Mouse (Mus musculus): ENCODE measurements around the gene Slc38a1. TPM values are rescaled to one million over a fixed set of nuclear protein-coding genes. Genes with fewer than 3 reads are reported as not detected.
A peak's percentile ranks its signal among the peaks of the same experiment; 100 is the strongest.

Slc38a1 gene
- polyA plus RNA-seq, 1 experiment from 2014 or later = 71.6 TPM

DNA sequence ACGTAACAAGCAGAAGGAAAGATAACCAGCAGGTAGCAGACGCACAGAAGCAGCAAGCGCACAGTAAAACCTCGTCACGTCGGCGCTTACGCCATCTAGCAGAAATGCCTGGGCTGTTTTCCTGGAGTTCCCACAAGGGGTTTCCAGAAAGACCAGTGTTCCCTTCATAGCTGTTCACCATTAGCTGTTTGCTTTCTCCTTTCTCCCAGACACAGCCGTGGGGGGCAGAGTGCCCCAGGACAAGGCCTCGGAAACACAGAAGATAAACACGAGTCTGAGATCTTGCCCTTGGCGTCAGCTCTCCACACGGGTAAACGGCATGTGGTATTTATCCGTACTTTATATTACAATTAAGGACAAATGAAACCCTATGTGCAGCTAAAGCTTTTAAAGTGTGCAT, 33.0 kb upstream of the Slc38a1 start:
- no peak for DNase-seq
- 59% methylated on average over 15 of the region's 15 CpGs for WGBS
- peak overlapping the region; percentile 35; the same call in 1 of the 2 replicates for H3K4me2 ChIP-seq

GRCm38 (mm10) chr15:96675055-96675454, 32.3 kb upstream of the Slc38a1 start:
- no peaks in the 10 kb centered on the region for H3K9me3 ChIP-seq (ENCODE audit: low read depth, low read length)
- H3K4me3 ChIP-seq (ENCODE audit: low read depth, low read length) = no peak overlapping the region
- no peak overlapping the region for H3K27ac ChIP-seq (ENCODE audit: low read depth)
- peaks cover 3% of the 10 kb centered on the region; the same call in 1 of the 2 replicates for H3K27me3 ChIP-seq (ENCODE audit: insufficient read depth, low read length)
- no peaks in the 10 kb centered on the region for H3K36me3 ChIP-seq (ENCODE audit: insufficient read depth)
- H3K9ac ChIP-seq = no peak overlapping the region
- no peaks in the 10 kb centered on the region for H3K4me1 ChIP-seq (ENCODE audit: insufficient read depth)
- DNase-seq (no peak), ATAC-seq (ENCODE audit: insufficient read depth) (0 out of 2 replicates have a peak, but pooled peaks have one; percentile 32)
- H3K4me2 ChIP-seq = no peak overlapping the region
- no peak for TF ChIP-seq CTCF (IDR thresholded peaks at IDR 0.05; ENCODE audit: low read depth)
- 84% methylated on average over 11 of the region's 11 CpGs for WGBS

More for the DNA sequence above, 33.0 kb upstream of the Slc38a1 start:
- no peaks in the 10 kb centered on the region for H3K36me3 ChIP-seq (ENCODE audit: insufficient read depth)
- H3K4me1 ChIP-seq (ENCODE audit: insufficient read depth) = no peaks in the 10 kb centered on the region
- H3K27me3 ChIP-seq (ENCODE audit: insufficient read depth, low read length) = peaks cover 3% of the 10 kb centered on the region; the same call in 1 of the 2 replicates
- ATAC-seq (ENCODE audit: insufficient read depth) = 0 out of 2 replicates have a peak, but pooled peaks have one; percentile 31
- H3K27ac ChIP-seq (ENCODE audit: low read depth) = peak overlapping the region; percentile 66; the same call in 1 of the 2 replicates
- H3K9ac ChIP-seq = no peak overlapping the region
- TF ChIP-seq CTCF (IDR thresholded peaks at IDR 0.05; ENCODE audit: low read depth) = no peak
- no peak overlapping the region for H3K4me3 ChIP-seq (ENCODE audit: low read depth, low read length)
- no peaks in the 10 kb centered on the region for H3K9me3 ChIP-seq (ENCODE audit: low read depth, low read length)

DNA sequence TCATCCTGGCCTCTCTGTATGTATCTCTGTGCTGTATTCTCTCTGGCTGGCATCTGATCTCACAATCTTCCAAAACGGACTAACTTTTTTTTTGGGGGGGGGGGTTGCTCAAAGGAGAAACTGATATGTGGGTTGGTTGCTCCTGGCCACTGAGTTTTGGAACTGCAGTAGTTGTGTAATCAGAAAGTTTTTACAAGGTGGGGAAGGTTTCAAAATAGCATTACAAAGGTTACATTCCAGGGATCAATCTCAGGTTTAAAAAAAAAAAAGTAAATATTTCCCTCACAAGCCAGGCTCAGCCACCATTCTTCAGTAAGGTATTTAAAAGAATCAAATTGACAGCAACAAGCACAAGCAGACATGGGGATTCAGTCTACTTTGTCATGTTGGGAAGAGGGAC, 31.4 kb upstream of the Slc38a1 start:
- Histone ChIP-seq H3K36me3 (ENCODE audit: insufficient read depth) (no peaks in the 10 kb centered on the region), H3K4me2 (no peak overlapping the region), H3K9me3 (ENCODE audit: low read depth, low read length) (no peaks in the 10 kb centered on the region), H3K4me3 (ENCODE audit: low read depth, low read length) (no peak overlapping the region), H3K27me3 (ENCODE audit: insufficient read depth, low read length) (peaks cover 3% of the 10 kb centered on the region; the same call in 1 of the 2 replicates), H3K27ac (ENCODE audit: low read depth) (no peak overlapping the region), H3K4me1 (ENCODE audit: insufficient read depth) (no peaks in the 10 kb centered on the region), H3K9ac (no peak overlapping the region)
- WGBS = 37% methylated on average over 1 of the region's 1 CpGs
- DNase-seq = no peak
- TF ChIP-seq CTCF (IDR thresholded peaks at IDR 0.05; ENCODE audit: low read depth) = no peak
- ATAC-seq (ENCODE audit: insufficient read depth) = no peak

DNA sequence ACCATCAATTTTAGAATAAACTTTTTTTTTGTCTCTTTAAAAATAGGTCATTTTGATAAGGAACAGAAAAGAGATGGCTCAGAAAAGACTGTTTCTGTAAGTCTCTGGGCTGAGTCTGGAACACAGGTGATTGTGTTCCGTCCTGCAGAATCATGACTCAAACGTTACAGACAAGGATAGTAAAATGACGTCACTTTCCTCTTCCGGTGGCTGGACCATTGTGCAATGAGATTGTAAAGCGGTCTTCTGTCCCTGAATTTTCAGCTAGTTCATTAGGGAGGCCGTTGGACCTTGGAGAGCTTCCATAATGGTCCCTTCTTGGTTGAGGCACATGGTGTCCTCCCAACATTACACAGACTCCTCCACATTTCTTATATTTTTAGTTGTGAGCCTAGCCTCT, 27.0 kb upstream of the Slc38a1 start:
- Histone ChIP-seq H3K4me2 (no peak overlapping the region), H3K4me1 (ENCODE audit: insufficient read depth) (no peaks in the 10 kb centered on the region), H3K27ac (ENCODE audit: low read depth) (no peak overlapping the region), H3K36me3 (ENCODE audit: insufficient read depth) (no peaks in the 10 kb centered on the region), H3K9me3 (ENCODE audit: low read depth, low read length) (no peaks in the 10 kb centered on the region), H3K9ac (no peak overlapping the region), H3K27me3 (ENCODE audit: insufficient read depth, low read length) (no peaks in the 10 kb centered on the region), H3K4me3 (ENCODE audit: low read depth, low read length) (no peak overlapping the region)
- ATAC-seq (ENCODE audit: insufficient read depth) (no peak), DNase-seq (no peak)
- TF ChIP-seq CTCF (IDR thresholded peaks at IDR 0.05; ENCODE audit: low read depth) = no peak
- WGBS = 77% methylated on average over 6 of the region's 6 CpGs

GRCm38 (mm10) chr15:96666663-96667062, 23.9 kb upstream of the Slc38a1 start:
- Histone ChIP-seq H3K27ac (ENCODE audit: low read depth) (no peak overlapping the region), H3K9me3 (ENCODE audit: low read depth, low read length) (no peaks in the 10 kb centered on the region), H3K4me3 (ENCODE audit: low read depth, low read length) (no peak overlapping the region), H3K27me3 (ENCODE audit: insufficient read depth, low read length) (no peaks in the 10 kb centered on the region), H3K4me2 (peak overlapping the region; percentile 52), H3K4me1 (ENCODE audit: insufficient read depth) (no peaks in the 10 kb centered on the region), H3K36me3 (ENCODE audit: insufficient read depth) (no peaks in the 10 kb centered on the region), H3K9ac (no peak overlapping the region)
- ATAC-seq (ENCODE audit: insufficient read depth) = peak; percentile 52; the same call in 1 of the 2 replicates
- WGBS = 2% methylated on average over 7 of the region's 7 CpGs
- peak; percentile 86 for DNase-seq
- peak; percentile 86 for TF ChIP-seq CTCF (IDR thresholded peaks at IDR 0.05; ENCODE audit: low read depth)

GRCm38 (mm10) chr15:96665889-96666288, 23.2 kb upstream of the Slc38a1 start:
- Histone ChIP-seq H3K9ac (no peak overlapping the region), H3K4me1 (ENCODE audit: insufficient read depth) (no peaks in the 10 kb centered on the region), H3K36me3 (ENCODE audit: insufficient read depth) (no peaks in the 10 kb centered on the region), H3K4me2 (no peak overlapping the region; the same call in 1 of the 2 replicates), H3K27ac (ENCODE audit: low read depth) (no peak overlapping the region), H3K27me3 (ENCODE audit: insufficient read depth, low read length) (no peaks in the 10 kb centered on the region), H3K9me3 (ENCODE audit: low read depth, low read length) (no peaks in the 10 kb centered on the region), H3K4me3 (ENCODE audit: low read depth, low read length) (no peak overlapping the region)
- whole genome bisulfite sequencing = 8% methylated on average over 3 of the region's 3 CpGs
- peak; percentile 88 for TF ChIP-seq CTCF (IDR thresholded peaks at IDR 0.05; ENCODE audit: low read depth)
- peak; percentile 87 for ATAC-seq (ENCODE audit: insufficient read depth)
- peak; percentile 95 for DNase-seq

DNA sequence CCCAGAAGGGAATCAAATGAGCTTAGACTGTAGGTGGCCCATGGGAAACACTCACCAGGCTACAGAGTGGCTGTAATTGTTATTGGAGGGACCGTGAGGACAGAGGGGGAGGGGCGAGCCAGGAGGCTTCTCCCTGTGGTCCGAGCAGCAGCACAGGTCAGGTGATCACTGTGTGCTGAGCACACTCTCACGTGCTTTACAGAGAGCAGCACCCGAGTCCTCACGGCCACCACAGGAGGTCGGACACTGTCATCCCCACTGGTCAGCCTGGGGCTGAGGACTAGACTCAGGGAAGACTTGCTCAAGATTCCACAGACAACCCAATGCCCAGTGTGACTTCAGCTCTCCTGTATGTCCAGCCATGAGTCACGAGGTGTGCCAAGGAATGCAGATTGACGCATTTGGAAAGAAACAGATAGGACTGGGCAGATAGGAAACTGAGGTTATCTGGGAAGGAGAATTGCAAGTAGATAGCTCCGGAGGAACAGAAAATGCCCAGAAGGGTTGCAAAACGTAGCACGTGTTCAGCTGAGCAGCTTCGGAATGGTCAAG, 18.0 kb upstream of the Slc38a1 start:
- no peak overlapping the region for H3K4me3 ChIP-seq (ENCODE audit: low read depth, low read length)
- no peak for TF ChIP-seq CTCF (IDR thresholded peaks at IDR 0.05; ENCODE audit: low read depth)

More for the DNA sequence above, 18.0 kb upstream of the Slc38a1 start:
- no peak for ATAC-seq (ENCODE audit: insufficient read depth)
- Histone ChIP-seq H3K36me3 (ENCODE audit: insufficient read depth) (no peaks in the 10 kb centered on the region), H3K9me3 (ENCODE audit: low read depth, low read length) (no peaks in the 10 kb centered on the region), H3K4me1 (ENCODE audit: insufficient read depth) (no peaks in the 10 kb centered on the region), H3K27ac (ENCODE audit: low read depth) (no peak overlapping the region), H3K27me3 (ENCODE audit: insufficient read depth, low read length) (no peaks in the 10 kb centered on the region), H3K9ac (no peak overlapping the region), H3K4me2 (no peak overlapping the region)
- 39% methylated on average over 13 of the region's 13 CpGs for WGBS
- no peak for DNase-seq
